Mouse (Mus musculus): ENCODE measurements at regions not wholly inside any gene's neighbourhood (a gene's known extent, or its start where the extent isn't known, plus 50 kb on each side); places are given as distances from the start of the nearest gene placed in this dataset.
"Not testable (repeated sequence)": the region's sequence is repeated elsewhere in the genome, so short reads cannot be mapped to it uniquely, and the experiment has no call there.

DNA sequence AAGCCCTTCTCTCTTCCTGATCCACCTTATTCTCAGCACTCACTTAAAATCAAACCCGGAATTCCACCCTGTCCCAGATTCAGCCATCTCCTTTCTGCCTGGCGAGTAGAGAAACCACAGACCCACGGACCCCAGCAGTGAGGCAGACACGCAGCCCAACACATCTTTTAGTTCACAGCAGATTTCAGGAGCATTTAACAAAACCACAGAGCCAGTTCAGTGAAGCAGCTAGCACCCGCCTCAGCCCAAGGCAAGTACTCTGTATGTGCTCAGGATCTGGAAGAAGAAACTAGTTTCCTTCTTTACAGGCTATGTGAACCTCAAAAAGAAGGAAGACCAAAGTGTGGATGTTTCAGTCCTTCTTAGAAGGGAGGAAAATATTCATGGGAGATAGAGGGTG lies 560.6 kb downstream of the Nyap2 start:
- DNase-seq, result no peak

DNA sequence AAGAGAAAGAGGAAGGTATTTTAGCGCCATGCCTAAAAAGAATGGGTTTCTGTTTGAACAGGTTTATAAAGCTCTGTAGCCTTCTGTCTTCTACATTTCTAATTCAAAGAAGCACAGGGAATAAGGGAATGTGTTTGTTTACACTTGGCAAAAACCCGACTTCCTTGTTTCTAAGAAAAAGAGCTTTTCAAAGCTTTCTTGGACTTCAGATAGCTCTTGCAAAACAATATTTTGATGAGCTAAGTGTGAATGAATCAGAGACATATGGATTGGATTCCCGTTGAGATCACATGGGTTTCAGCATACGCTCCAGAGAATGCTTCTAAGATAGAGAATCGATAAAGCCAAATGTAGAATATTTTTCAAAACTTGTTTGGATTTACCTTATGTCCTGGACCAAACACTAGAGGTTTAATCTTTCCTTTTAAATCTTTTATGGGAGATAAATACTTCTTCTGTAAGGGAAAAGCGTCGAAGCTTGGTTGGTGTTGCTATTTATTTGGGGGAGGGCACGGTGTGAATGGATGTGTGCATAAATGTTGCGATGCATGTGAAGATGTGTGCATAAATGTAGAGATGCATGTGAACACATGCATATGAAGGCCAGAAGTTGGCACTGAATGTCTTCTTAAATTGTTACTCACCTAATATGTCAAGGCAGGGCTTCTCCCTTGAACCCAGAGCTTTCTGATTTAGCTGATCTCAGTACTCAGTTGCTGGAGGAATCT lies 576.4 kb downstream of the Nyap2 start:
- DNase-seq, result no peak

DNA sequence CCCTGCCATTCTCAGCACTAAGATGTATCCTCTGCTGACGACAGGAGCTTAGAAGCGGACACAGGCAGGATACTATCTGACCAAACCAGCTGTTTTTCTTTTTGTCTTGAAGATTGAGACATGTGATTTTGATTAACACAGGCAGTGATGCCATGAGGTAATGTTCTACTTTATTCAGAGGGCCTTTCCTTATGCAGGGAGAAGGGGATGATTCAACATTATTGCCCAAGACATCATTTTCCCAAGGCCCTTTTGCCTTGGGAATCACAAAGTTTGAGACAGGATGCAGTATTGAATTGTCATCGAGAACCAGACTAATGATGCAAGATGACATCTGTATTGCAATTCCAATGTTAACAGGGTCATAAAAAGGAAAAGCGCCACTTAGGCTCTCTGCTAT lies 571.7 kb upstream of the Gm9747 start:
- DNase-seq, result no peak

GRCm38 (mm10) chr1:81671142-81671541 lies 561.8 kb upstream of the Gm9747 start:
- DNase-seq, result no peak

GRCm38 (mm10) chr1:81671725-81672124 lies 561.2 kb upstream of the Gm9747 start:
- no peak for DNase-seq

- no peak for DNase-seq
Measured at GRCm38 (mm10) chr1:81675576-81676342, 557.2 kb upstream of the Gm9747 start.

DNA sequence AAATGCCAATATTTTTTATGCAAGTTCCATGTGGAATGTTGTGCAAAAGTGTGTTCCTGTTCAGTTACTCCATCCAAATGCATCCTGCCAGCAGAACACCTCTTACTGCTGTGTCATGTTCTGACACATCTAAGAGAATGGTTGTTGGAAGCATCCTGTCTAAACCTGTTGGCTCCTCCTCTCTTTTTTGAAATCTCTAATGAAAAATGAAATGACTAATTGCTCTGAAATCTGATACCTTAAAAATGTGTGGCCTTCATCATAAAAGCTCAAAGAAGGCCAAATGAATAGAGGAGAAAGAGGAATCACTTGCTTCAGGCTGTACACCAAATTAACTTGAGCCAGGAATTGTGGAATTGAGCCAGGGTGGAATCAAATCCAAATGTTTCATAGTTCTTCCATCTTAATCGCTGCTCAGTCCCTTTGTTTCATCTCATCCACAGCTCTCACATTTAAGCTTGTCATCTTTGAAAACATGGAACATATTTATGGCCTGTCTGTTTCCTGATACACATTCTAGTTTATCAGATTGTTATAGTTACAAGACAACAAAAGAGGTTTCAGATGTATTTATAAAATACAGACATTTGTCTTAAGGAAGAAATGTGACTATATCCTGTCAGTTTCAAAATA lies 555.0 kb upstream of the Gm9747 start:
- DNase-seq, result no peak

- peak; percentile 42 for DNase-seq
Measured at GRCm38 (mm10) chr1:81696129-81696528, 536.8 kb upstream of the Gm9747 start.

DNA sequence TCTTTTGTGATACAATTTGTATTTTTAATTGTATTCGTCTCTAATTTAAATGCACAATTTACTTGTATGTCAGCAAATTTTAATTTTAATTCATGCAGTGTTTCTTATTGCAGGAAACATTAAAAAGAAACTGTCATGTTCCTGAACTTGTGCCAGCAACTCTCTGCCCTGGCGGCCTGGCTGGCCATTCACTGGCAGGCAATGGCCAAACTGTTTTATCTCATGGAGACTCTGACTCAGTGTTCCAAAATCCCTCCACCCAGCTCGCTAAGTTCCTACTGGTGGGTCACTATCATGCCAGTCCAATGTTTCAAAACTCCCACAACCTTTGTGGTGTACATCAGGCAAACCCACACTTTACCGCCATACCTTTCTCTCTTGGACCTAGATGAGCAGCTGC lies 523.7 kb upstream of the Gm9747 start:
- DNase-seq, result peak; percentile 15

DNA sequence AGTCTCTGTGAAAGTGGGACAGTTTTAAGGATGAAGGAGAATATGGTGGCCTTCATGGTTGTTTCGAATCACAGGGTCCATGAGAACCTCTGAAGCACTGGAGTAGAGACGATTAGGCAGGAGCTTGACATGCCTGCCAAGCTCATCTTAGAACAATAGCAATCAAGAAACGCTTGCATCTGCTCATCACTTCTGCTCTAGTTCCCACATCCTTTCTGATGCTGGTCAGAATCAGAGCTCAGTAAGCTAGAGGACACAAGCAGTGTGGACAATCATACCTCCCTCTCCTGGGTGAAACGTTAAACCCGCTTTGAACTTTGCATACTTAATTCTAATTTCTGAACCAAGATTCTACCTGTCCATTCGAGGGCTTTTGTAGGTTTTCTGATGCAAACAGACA lies 515.8 kb upstream of the Gm9747 start:
- no peak for DNase-seq

DNA sequence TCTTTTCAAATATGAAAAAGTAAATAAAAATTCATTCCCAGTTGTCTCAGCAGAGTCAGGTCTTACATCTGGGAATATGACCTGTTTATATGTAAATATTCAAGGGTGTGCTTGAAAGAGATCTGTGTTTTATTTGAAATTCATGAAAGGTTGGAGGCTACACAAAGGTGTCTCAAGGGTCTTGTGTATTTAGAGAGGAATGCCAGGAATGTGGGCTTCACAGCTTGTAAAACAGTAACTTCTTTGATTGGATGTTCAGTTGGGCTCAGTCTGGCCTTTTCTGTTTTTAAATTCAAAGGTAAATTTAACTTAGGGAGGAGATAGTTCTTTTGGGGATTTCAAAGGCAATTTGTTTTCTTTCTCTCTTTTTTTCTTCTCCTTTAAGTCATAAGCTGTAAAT lies 514.7 kb upstream of the Gm9747 start:
- no peak for DNase-seq

DNA sequence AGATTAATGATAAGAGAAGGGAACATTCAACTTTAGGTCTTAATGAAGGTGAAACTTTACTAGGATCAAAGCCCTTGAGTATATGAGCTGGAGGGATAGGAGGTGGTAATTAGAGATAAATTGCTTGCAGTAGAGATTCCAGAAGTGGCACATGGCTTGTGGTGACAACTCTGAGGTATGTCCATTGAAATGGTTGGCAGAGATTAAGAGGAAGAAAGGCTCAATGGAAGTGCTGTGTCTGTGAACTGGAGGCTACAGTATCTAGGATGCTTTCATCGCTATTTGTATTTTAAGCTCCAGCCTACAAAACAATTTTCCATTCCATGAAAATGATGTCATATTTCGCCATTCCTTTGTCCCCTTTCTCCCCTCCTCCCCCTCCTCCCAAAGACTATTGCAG lies 508.1 kb upstream of the Gm9747 start:
- peak; percentile 10 for DNase-seq

- DNase-seq, result no peak
Measured at GRCm38 (mm10) chr1:81726268-81727132, 506.4 kb upstream of the Gm9747 start.

- no peak for DNase-seq
Measured at GRCm38 (mm10) chr1:81737111-81737833, 495.6 kb upstream of the Gm9747 start.

GRCm38 (mm10) chr1:81738384-81738783 lies 494.5 kb upstream of the Gm9747 start:
- DNase-seq, result no peak

DNA sequence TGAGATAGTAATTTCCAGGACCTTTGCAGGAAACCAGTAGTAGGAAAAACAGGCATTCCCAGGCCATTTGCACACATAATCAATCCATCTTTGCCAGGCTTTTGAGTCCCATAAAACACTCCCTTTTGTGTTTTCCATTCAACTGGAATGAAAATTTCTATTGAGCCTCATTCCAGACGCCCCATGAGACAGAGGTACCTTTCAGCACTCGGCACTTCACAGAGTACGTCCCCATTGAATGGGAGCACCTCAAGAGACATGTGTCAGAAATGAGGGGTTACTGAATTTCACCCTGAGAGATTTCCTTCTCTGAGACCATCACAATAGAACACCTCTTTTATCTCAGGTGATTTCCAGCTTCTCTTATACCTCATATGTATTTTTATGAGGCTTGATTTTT lies 493.5 kb upstream of the Gm9747 start:
- DNase-seq, result no peak

DNA sequence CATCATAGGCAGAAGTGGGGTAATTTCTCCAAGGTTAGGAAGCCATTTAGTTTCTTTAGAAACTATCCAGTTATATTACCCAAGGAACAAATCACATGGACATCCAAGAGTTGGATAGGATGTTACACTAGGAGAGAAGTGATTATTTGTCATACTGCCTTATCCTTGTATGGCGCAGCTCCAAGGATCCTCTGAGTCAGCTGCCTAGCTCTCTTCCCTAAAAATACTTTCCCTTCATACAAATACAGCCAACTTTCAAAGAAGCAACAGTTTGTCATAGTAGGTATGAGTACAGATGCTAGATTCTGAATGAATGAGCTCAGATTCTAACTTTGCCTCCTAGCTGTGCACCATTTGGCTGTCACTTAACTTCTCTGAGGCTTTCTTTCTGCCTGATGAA lies 492.9 kb upstream of the Gm9747 start:
- peak; percentile 20 for DNase-seq

GRCm38 (mm10) chr1:81741882-81742281 lies 491.0 kb upstream of the Gm9747 start:
- DNase-seq, result not testable (repeated sequence)

DNA sequence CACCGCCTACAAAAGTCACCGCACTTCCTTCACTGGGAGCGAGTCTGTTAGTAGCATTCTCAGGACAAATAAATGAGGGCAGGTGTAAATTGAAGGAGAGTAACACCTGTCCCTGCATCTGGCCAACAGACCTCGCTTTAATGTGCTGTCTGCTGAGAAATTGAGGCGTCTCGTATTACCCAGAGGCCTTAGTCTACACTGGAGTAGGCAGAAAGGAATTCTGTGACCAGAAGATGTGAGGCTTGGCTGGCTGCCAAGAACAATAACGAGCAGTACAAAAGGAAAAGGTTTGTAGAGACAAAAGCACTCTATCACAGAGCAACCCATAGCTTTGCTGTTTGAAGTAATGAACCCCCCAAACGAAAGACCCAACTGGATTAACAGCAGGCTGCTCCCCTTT lies 488.4 kb upstream of the Gm9747 start:
- peak; percentile 65 for DNase-seq

DNA sequence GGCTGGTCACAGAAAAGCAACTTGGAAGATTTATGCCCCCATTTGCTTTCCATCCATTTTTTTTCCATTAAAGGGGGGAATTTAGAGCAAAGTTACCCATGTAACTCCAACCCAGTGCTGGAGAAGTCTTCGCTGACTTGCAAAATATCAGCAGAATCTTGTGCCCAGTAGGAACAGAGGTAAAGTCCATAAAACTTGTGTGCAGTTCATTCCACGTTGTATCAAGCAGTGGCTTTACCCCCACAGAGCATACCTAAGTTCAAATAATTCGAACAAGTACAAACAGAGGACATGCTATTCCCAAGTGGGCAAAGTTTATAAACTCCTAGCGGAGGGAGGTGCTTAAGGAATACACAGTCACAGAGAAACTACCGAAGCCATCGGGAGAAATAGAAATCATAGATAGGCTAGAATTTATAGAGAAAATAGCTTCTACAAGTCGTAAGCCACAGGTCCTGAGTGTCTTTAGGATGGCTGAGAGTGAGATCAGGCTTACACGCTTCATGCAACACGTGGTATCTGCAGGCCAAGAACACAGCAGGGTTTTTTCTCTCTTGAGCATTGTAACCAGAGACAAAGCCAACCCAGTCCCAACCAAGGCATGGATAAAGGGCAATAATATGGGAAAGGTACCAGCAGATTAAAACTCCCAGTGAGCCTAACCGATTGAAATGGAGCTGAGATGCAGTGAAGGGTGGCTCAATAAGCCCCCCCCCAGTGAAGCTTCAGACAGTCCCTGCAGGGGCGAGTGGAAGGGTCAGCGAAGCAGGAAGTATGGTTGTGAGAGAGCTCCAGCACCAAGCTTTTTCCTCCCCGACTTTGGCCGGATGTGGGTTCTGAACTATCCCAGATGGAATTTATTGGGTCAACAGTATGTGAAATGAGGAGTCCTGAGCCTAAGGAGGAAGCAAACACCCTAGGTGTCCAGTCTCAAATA lies 487.6 kb upstream of the Gm9747 start:
- DNase-seq, result no peak

- no peak for DNase-seq
Measured at GRCm38 (mm10) chr1:81746013-81746412, 486.9 kb upstream of the Gm9747 start.
